Mouse (Mus musculus): ENCODE measurements around the gene Rasa3.
A peak's percentile ranks its signal among the peaks of the same experiment; 100 is the strongest.

GRCm38 (mm10) chr8:13550718-13551573 is 126.5 kb downstream of the Rasa3 start:
- TF ChIP-seq EP300 (IDR thresholded peaks at IDR 0.05; ENCODE audit: low read depth in 1 of 2, low read length in 2 of 2), result no peak
- TF ChIP-seq POLR2A (IDR thresholded peaks at IDR 0.05; ENCODE audit: control insufficient read depth in 1 of 2, insufficient read depth in 1 of 2, low read depth in 1 of 2, low read length in 2 of 2, poor library complexity in 1 of 2), result no peak
- TF ChIP-seq SIN3A (IDR thresholded peaks at IDR 0.05; ENCODE audit: low read length), result peak; percentile 60
- 0 out of 2 replicates have a peak, but pooled peaks have one; percentile 49 for TF ChIP-seq HCFC1 (IDR thresholded peaks at IDR 0.05; ENCODE audit: low read depth, low read length)
- peak in 2 of 3 experiments; percentile 57 to 88; a peak in 5 of 6 replicates for TF ChIP-seq CTCF (IDR thresholded peaks at IDR 0.05 in 2 of 3, conservative IDR thresholded peaks at IDR 0.05 in 1 of 3; ENCODE audit: control insufficient read depth in 1 of 3, insufficient read depth in 1 of 3, low read depth in 2 of 3, low read length in 3 of 3, poor library complexity in 1 of 3, severe bottlenecking in 1 of 3)
- TF ChIP-seq SMC3 (IDR thresholded peaks at IDR 0.05; ENCODE audit: low read depth, low read length), result peak; percentile 99
- TF ChIP-seq GATA1 (IDR thresholded peaks at IDR 0.05; ENCODE audit: low read depth, low read length), result no peak
- TF ChIP-seq USF1 (IDR thresholded peaks at IDR 0.05; ENCODE audit: low read depth, low read length), result no peak
- TF ChIP-seq CHD2 (IDR thresholded peaks at IDR 0.05; ENCODE audit: low read length), result no peak
- no peak for TF ChIP-seq NRF1 (IDR thresholded peaks at IDR 0.05; ENCODE audit: insufficient read depth, low read depth, low read length, poor library complexity, severe bottlenecking)
- no peak for TF ChIP-seq MEF2A (IDR thresholded peaks at IDR 0.05; ENCODE audit: extremely low read depth, insufficient replicate concordance, low read depth, low read length, poor library complexity, severe bottlenecking)

Data from MEL (cell line).